Mouse (Mus musculus) thymus, adult 2 months (tissue): ENCODE measurements around the gene Obp2a.

Source experiments
- CTCF ChIP-seq: fragments of 200-500 bp; IDR thresholded peaks from 2 replicates; pipeline ENCODE4 v1.5.1; 2012; ENCODE audit warnings: mild to moderate bottlenecking, control low read depth, low read length, moderate library complexity, borderline replicate concordance; ENCODE audit not compliant: control insufficient read depth, poor library complexity, insufficient read depth; ENCODE audit errors: extremely low read depth
- POLR2A ChIP-seq: fragments of 200-500 bp; IDR thresholded peaks from 2 replicates; pipeline ENCODE4 v1.6.1; 2012; ENCODE audit warnings: mild to moderate bottlenecking, low read length, control low read depth, moderate library complexity; ENCODE audit not compliant: control insufficient read depth, poor library complexity, insufficient read depth; ENCODE audit errors: extremely low read depth

GRCm38 (mm10) chr2:25657246-25657645 lies 42.6 kb upstream of the Obp2a start:
- no peak for TF ChIP-seq CTCF
- TF ChIP-seq POLR2A, result no peak
